Mouse (Mus musculus) left cerebral cortex, adult 2 months (tissue): ENCODE results near the gene Srsf5. TPM values are rescaled to one million over a fixed set of nuclear protein-coding genes. Genes with fewer than 3 reads are reported as not detected.
A peak's percentile ranks its signal among the peaks of the same experiment; 100 is the strongest.

ENCODE experiments used
- DNase-seq, 2 experiments: peaks; one replicate each; pipeline ENCODE4 v3.0.0; 2021 to 2022; ENCODE audit warnings: low spot score in 2 of 2, mixed read lengths in 1 of 2; ENCODE audit errors: extremely low spot score in 1 of 2
- H3K27ac ChIP-seq: fragments of 200-600 bp; 2 replicates; pipeline ENCODE4 v1.8.1; 2022
- H3K4me3 ChIP-seq: fragments of 200-600 bp; 2 replicates; pipeline ENCODE4 v1.8.1; 2022
- CTCF ChIP-seq: fragments of 200-600 bp; IDR thresholded peaks from 2 replicates; pipeline ENCODE4 v1.8.1; 2022; ENCODE audit warnings: antibody characterized with exemption, mild to moderate bottlenecking, moderate library complexity
- intact Hi-C: fragments of 180-260 bp; cut with DNase I; formaldehyde crosslinking; loops from one replicate; pipeline ENCODE4 v1.15.1; 2025
- long read RNA-seq, 2 experiments: library from polyadenylated mRNA; stranded (forward); transcript quantifications; one replicate each; pipeline ENCODE4 v2.0.0; 2021; ENCODE audit warnings: borderline mapping rate in 2 of 2
- total RNA-seq, 2 experiments: library from RNA; stranded (reverse); gene quantifications; 2 replicates each; pipeline ENCODE4 v1.2.3; 2021

The Srsf5 gene
- 100 to 1,000 TPM; 355 to 360 TPM for total RNA-seq
- long read RNA-seq, experiment 1, transcript Srsf5-201 (8 exons, 1,527 nt), result major isoform, 20 of 160 reads
- long read RNA-seq, experiment 1, transcript Srsf5-203 (8 exons, 1,491 nt), result minor isoform, 5 of 160 reads
- long read RNA-seq, experiment 1, transcript Srsf5-212 (7 exons, 2,720 nt), result minor isoform, 14 of 160 reads
- long read RNA-seq, experiment 1, transcript Srsf5-205 (8 exons, 1,568 nt), result major isoform, 20 of 160 reads
- long read RNA-seq, experiment 1, partial matches to known transcripts, result 11 of 160 reads
- long read RNA-seq, experiment 1, other reads (novel, unspliced or antisense), result 87 of 160 reads
- long read RNA-seq, experiment 2, transcript Srsf5-201 (8 exons, 1,527 nt), result minor isoform, 7 of 177 reads
- long read RNA-seq, experiment 2, transcript Srsf5-212 (7 exons, 2,720 nt), result major isoform, 11 of 177 reads
- long read RNA-seq, experiment 2, partial matches to known transcripts, result 15 of 177 reads
- long read RNA-seq, experiment 2, other reads (novel, unspliced or antisense), result 137 of 177 reads

DNA sequence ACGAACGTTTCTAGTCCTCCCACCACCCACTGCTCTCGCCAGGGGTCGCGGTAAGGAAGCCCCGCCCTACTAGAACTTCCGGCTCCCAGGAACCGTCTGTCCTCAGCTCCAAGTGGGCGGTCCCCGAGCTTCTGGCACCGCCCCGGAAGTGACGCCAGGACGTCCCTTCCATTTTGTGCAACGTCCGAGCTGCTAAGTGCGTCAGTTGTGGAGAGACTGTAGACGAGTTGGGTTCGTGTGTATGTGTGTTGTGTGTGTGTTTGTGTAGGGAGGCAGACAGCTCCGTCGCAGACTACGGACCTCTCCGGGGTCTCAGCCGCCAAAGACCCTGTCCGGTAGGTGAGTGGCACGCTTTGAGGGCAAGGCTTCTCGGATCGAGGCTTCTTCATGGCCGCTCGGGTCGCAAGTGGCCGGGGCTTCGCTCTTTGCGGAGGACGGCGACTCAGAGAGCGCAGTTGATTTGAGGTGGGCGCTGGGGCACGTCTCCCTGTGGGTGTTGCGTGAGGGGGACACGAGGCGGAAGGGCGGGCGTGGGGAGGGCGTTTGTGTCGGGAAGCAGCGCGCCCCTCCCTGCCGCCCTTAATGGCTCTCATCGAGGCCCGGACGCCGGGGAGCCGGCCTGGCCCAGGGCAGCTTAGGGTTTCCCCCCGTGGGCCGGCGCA is at the start of gene Srsf5:
Gene Srsf5, plus strand, starts transcription at position 171 of the 662 bp plus-strand sequence.
- Histone ChIP-seq H3K4me3 (peak within 1 kb of the TSS; percentile 92), H3K27ac (peak within 1 kb of the TSS; percentile 99)
- peak; percentile 39 for TF ChIP-seq CTCF
- DNase-seq, result peak; percentile 98 to 99
- intact Hi-C loops, result no loop called here

DNA sequence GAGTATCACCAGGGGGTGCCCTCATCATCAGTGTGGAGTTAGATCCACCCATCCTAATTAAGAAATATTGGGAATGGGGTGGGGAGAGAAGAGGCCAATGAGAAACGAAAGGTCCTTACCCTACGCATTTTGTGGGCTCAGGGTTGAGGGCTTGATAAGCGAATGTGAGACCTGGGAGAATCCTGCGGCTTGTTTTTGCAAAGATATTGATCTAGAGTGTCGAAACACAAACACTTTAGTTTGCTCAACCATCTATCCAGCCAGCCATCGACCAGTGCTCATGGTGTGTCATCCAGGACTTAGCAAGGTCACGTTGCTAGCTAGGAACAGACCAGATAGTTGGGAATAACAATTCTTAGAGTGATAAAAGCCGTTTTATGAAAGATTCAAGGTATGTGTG is 35.7 kb upstream of the Srsf5 start:
- intact Hi-C loops, result no loop called here
- no peak for DNase-seq
- H3K4me3 ChIP-seq, result no peak overlapping the region
- TF ChIP-seq CTCF, result no peak
- no peak overlapping the region for H3K27ac ChIP-seq

DNA sequence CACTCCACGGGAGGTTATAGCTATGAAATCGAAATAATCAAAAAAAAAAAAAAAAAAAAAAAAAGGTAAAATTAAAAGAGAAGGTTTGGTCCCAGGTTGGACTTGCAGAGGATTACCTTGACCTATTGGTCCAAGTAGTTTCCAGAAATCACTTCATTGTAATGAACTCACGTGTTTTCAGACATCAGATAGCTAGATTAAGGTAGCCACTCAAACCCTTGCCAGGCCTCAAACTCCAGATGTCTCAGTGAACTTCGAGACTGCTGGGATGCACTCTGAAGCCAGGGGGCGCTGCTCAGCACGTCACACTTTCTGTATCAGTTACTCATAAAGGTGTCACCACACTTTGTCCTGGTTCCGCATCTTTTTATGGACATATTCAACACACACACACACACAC is 27.5 kb upstream of the Srsf5 start:
- peak; percentile 39 for TF ChIP-seq CTCF
- no peak for DNase-seq
- Histone ChIP-seq H3K4me3 (no peak overlapping the region), H3K27ac (no peak overlapping the region)
- intact Hi-C loops, result no loop called here

DNA sequence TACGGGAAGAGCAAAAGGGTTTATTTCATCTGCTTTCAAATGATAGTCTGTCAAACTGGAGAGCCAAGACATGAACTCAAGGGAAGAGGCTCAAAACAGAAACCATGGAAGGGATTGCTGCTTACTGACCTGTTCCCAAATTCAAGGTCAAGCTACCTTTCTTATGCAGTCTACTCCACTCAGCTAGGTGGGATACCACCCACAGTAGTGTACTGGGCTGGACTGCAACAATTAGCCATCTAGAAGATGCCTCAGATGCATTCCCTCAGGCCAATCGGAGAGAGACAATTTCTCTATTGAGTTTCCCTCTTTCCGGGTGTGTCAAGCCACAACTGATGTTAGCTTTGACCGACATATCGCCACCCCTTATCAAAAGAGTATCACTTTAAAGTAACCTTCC is 24.0 kb upstream of the Srsf5 start:
- intact Hi-C loops, result no loop called here
- Histone ChIP-seq H3K4me3 (no peak overlapping the region), H3K27ac (no peak overlapping the region)
- no peak for TF ChIP-seq CTCF
- DNase-seq, result no peak

DNA sequence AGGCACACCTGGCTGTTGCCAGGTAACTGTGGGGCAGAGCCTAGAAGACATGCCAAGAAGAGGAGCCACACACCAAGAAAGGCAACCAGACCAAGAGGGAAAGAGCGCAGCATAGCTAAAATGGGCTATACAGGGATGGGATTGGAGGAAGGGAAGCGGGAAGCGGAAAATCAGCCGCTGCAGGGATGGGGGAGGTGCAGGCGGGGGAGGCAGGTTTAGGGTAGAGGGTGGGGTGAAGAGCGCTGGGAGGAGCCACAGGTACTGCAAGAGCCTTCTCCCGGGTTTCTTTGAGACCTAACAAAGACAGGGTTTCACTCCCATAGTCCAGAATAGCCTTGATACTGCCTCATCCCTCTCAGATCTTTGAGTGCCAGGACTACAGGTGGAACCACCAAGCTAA is 22.4 kb upstream of the Srsf5 start:
- DNase-seq, result peak; percentile 12 to 17
- intact Hi-C loops, result no loop called here

DNA sequence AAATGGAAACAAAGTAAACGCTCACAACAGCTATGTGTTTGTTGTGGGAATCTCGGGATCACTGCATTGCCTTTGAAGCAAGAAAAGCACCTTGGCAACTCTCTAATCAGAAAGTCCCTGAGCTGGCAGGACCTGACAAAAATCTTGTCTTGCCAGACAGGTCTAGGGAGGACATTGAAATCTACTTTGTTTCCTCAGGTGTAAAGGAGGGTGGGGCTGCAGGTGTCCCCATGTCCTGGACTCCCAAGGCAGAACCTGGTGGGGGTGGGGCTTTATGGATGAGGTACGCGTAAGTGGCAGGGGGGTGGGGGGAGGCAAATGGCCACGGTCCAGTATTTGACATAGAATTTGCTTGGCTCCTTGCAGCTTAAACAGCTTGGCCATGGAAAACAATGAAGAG is 21.7 kb upstream of the Srsf5 start:
- no peak for TF ChIP-seq CTCF
- DNase-seq, result no peak
- intact Hi-C loops, result no loop called here
- Histone ChIP-seq H3K4me3 (no peak overlapping the region), H3K27ac (no peak overlapping the region)

More for the DNA sequence above, 22.4 kb upstream of the Srsf5 start:
- Histone ChIP-seq H3K27ac (no peak overlapping the region), H3K4me3 (no peak overlapping the region)
- TF ChIP-seq CTCF, result no peak

DNA sequence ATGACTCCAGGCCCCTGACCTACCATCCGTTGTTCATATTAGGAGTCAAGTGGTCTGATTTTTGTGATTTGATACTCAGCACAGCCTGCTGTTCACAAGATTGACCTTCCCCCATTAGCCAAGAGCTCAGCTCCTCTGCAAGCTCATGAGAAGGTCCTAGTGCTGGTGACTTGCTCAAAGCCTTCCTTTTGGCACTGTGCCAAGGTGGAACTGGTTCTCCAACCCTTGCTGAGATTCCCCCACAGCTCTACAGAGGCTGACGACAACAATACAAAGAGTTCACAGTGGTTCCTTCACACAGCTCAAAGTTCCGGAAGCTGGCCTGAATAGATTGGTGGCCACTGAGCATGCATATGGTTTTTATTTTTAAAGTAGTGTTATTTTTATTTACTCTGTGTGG is 21.1 kb upstream of the Srsf5 start:
- DNase-seq, result no peak
- intact Hi-C loops, result no loop called here
- TF ChIP-seq CTCF, result no peak

DNA sequence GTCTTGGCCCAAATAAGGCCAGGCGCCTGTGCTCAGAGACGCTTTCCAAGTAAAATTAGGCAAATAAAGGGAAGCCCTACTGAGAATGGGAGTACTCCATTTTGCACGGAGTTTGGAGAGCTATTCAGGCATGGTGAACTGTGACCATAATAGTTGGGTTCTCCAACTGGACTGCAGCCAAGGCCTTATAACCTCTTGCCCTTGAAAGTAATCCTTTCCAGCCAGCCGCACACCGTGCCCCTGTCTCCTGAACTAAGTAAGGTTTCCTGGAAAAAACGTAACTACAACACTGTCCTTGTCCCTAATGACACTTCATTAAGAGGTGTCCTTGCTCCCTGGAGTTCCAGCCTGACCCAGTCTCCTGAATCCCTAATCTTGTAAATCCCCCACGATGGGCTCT is 19.4 kb upstream of the Srsf5 start:
- DNase-seq, result no peak
- no peak overlapping the region for H3K4me3 ChIP-seq
- intact Hi-C loops, result no loop called here
- H3K27ac ChIP-seq, result no peak overlapping the region
- no peak for TF ChIP-seq CTCF

More for the DNA sequence above, 21.1 kb upstream of the Srsf5 start:
- Histone ChIP-seq H3K27ac (no peak overlapping the region), H3K4me3 (no peak overlapping the region)

DNA sequence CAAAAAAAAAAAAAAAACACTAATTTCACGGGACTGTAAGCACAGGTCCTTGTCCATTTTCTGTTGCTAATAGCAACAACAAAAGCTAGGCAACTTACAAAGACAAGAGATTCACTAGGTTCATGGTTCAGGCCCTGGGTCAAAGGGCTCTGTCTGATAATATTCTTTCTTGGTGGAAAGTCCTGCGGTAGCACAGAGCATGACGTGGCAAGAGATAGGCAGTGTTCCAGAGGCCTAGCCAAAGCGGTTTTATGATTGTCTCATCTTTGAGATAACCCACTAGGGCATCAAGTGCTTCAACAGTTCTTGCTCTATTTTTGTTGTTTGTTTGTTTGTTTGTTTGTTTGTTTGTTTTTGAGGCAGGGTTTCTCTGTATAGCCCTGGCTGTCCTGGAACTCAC is 18.8 kb upstream of the Srsf5 start:
- H3K27ac ChIP-seq, result no peak overlapping the region
- no peak overlapping the region for H3K4me3 ChIP-seq
- TF ChIP-seq CTCF, result no peak
- no peak for DNase-seq
- intact Hi-C loops, result no loop called here

DNA sequence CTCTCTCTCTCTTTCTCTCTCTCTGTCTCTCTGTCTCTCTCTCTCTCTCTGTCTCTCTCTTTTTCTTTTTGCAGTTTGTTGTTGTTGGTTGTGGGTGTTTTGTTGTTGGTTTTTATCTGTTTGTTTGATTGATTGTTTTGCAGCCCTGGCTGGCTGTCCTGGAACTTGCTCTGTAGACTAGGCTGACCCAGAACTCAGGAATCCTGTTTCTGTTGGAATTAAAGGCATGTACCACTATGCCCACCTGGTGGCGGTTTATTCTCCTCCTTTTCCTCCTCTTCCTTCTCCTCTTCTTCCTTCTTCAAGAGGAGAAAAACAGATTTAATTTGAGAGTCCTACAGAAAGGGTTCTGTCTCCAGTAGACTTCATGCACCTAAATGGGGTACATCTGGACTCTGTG is 17.8 kb upstream of the Srsf5 start:
- TF ChIP-seq CTCF, result no peak
- intact Hi-C loops, result no loop called here
- no peak for DNase-seq

DNA sequence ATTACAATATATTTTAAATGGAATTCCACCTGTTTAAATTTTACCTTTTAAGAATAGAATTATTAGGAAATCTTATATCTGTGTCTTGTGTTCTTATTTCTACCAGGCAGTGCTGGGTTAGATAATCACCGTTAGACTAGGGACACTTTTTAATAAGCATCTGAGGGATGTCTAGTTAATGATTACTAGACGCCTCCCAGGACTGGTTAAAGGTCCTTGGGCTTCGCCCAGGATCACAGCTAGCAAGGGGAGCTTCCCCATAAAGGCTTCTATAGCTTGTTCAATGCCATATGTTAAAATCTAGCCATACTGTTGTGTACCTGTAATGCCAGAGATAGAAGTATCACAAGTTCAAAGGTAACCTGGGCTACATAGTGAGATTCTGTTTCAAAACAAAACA is 16.4 kb upstream of the Srsf5 start:
- no peak for DNase-seq
- Histone ChIP-seq H3K27ac (no peak overlapping the region), H3K4me3 (no peak overlapping the region)
- intact Hi-C loops, result no loop called here
- no peak for TF ChIP-seq CTCF

More for the DNA sequence above, 17.8 kb upstream of the Srsf5 start:
- Histone ChIP-seq H3K4me3 (no peak overlapping the region), H3K27ac (no peak overlapping the region)

DNA sequence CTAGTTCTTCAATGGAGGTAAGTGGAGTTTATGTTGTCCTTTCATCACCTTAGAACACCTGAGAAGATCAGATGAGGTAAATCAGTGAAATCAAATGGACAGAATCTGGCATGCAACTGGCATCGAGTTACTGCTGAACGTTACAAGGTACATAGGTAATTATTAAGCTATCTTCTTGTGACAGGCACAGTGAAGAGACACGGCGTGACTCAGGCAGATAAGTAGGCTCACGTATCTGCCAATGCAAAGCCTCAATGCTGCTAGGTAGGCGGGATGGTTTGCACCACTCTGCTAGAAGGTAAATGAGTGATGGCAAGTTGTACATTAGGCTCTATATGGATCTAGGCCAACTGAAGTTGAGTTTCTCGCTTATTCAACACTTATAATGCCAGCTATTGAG is 15.2 kb upstream of the Srsf5 start:
- Histone ChIP-seq H3K27ac (no peak overlapping the region), H3K4me3 (no peak overlapping the region)
- no peak for DNase-seq
- no peak for TF ChIP-seq CTCF
- intact Hi-C loops, result no loop called here
